ENCODE assay signal across 17 mouse cellular contexts in the genomic region with DNA sequence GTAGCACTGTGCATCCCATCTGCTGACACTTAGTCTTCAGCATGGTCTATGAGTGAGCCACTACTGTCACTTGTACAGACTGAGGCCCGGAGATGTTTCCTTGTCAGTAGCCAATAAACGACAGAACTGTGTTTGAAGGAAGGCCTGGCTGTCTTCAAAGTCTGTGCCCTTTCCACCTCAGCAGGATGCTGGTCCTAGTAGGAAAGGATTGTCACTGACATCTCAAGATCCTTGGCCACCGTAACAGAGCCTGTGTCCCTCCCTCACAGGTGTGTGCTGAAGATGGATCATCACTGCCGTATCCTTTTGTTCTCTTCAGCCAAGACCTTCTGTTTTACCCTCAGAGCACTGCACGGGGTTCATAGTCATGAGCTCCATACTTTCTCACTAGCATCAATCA.
"Had no signal": no experiment of that assay in that cellular context is flagged by ENCODE, and none has a peak within 500 bp of the region (broad histone marks: within the 10 kb centered on the region; RNA-seq: fewer than 3 reads in every experiment).

No protein-coding gene starts in this region.

- H3K4me2 ChIP-seq: neural tube, embryonic 12.5 days; neural tube, embryonic 13.5 days; neural tube, embryonic 15.5 days; stomach, embryonic 15.5 days had no signal

- H3K9ac ChIP-seq: neural tube, embryonic 12.5 days; neural tube, embryonic 13.5 days; neural tube, embryonic 15.5 days; stomach, embryonic 15.5 days had no signal

- DNase-seq: retina, postnatal 1 day; right cerebral cortex, adult 18-20 months; right cerebral cortex, postnatal 14 days; right cerebral cortex, postnatal 25 days; right cerebral cortex, postnatal 4 days; spleen, adult 18-20 months; thymus, adult 18-20 months; thymus, adult 2 months; thymus, postnatal 14 days; thymus, postnatal 25 days; thymus, postnatal 36 days; thymus, postnatal 4 days had no signal

- H3K4me3 ChIP-seq: neural tube, embryonic 12.5 days; neural tube, embryonic 13.5 days; neural tube, embryonic 15.5 days; stomach, embryonic 15.5 days had no signal

- H3K27me3 ChIP-seq: neural tube, embryonic 12.5 days; neural tube, embryonic 13.5 days; neural tube, embryonic 15.5 days; stomach, embryonic 15.5 days had no signal

- H3K27ac ChIP-seq: neural tube, embryonic 12.5 days; neural tube, embryonic 13.5 days; neural tube, embryonic 15.5 days; stomach, embryonic 15.5 days; stomach, postnatal 0 days had no signal

- H3K9me3 ChIP-seq: neural tube, embryonic 12.5 days; neural tube, embryonic 13.5 days; neural tube, embryonic 15.5 days; stomach, embryonic 15.5 days had no signal
